Mouse (Mus musculus) left cerebral cortex, adult 2 months (tissue): ENCODE results near the gene Anapc2. TPM values are rescaled to one million over a fixed set of nuclear protein-coding genes. Genes with fewer than 3 reads are reported as not detected.

ENCODE experiments used
- DNase-seq, 2 experiments: peaks; one replicate each; pipeline ENCODE4 v3.0.0; 2021 to 2022; ENCODE audit warnings: low spot score in 2 of 2, mixed read lengths in 1 of 2; ENCODE audit errors: extremely low spot score in 1 of 2
- H3K27ac ChIP-seq: fragments of 200-600 bp; 2 replicates; pipeline ENCODE4 v1.8.1; 2022
- H3K4me3 ChIP-seq: fragments of 200-600 bp; 2 replicates; pipeline ENCODE4 v1.8.1; 2022
- CTCF ChIP-seq: fragments of 200-600 bp; IDR thresholded peaks from 2 replicates; pipeline ENCODE4 v1.8.1; 2022; ENCODE audit warnings: antibody characterized with exemption, mild to moderate bottlenecking, moderate library complexity
- intact Hi-C: fragments of 180-260 bp; cut with DNase I; formaldehyde crosslinking; loops from one replicate; pipeline ENCODE4 v1.15.1; 2025
- total RNA-seq, 2 experiments: library from RNA; stranded (reverse); gene quantifications; 2 replicates each; pipeline ENCODE4 v1.2.3; 2021

Anapc2 gene
- total RNA-seq, 2 experiments from 2014 or later, result 87.1 to 90.3 TPM

- Histone ChIP-seq H3K4me3 (peak within 1 kb of the TSS; percentile 90), H3K27ac (peak within 1 kb of the TSS; percentile 99)
- peak; percentile 91 to 93 for DNase-seq
- intact Hi-C loops, result loop anchor here (1.0 kb wide), 1 partner anchor 84 kb away; no protein-coding TSS in a partner anchor
- no peak for TF ChIP-seq CTCF
Measured at GRCm38 (mm10) chr2:25318971-25319773, 46.9 kb downstream of the Anapc2 start, which contains the start of gene Grin1. Gene Grin1 (minus strand): TSS chr2:25319187.

- no peak overlapping the region for H3K27ac ChIP-seq
Measured at GRCm38 (mm10) chr2:25320084-25320483, 47.8 kb downstream of the Anapc2 start.

GRCm38 (mm10) chr2:25326036-25326435 lies 53.8 kb downstream of the Anapc2 start:
- no peak for TF ChIP-seq CTCF
- intact Hi-C loops, result loop anchor here (5.0 kb wide), 1 partner anchor 134 kb away; no protein-coding TSS in a partner anchor

More at GRCm38 (mm10) chr2:25320084-25320483, 47.8 kb downstream of the Anapc2 start:
- no peak for DNase-seq
- intact Hi-C loops, result no loop called here
- H3K4me3 ChIP-seq, result no peak overlapping the region
- TF ChIP-seq CTCF, result no peak

GRCm38 (mm10) chr2:25328440-25328839 lies 56.2 kb downstream of the Anapc2 start:
- Histone ChIP-seq H3K4me3 (no peak overlapping the region), H3K27ac (no peak overlapping the region)
- DNase-seq, result no peak
- peak; percentile 57 for TF ChIP-seq CTCF
- intact Hi-C loops, result loop anchor here (1.0 to 5.0 kb wide), 2 partner anchors 49 to 136 kb away; no protein-coding TSS in a partner anchor

More at GRCm38 (mm10) chr2:25326036-25326435, 53.8 kb downstream of the Anapc2 start:
- no peak for DNase-seq
- H3K27ac ChIP-seq, result no peak overlapping the region
- H3K4me3 ChIP-seq, result no peak overlapping the region

GRCm38 (mm10) chr2:25331470-25331869 lies 59.2 kb downstream of the Anapc2 start:
- no peak for DNase-seq
- intact Hi-C loops, result no loop called here

GRCm38 (mm10) chr2:25332286-25333160 lies 60.2 kb downstream of the Anapc2 start, which contains the start of gene Man1b1:
Gene Man1b1 (plus strand): TSS chr2:25332338.
- intact Hi-C loops, result loop anchor here (2.0 kb wide), 2 partner anchors 60 to 70 kb away; partner anchors contain the start of genes Anapc2 and Ssna1
- peak; percentile 99 for DNase-seq
- H3K4me3 ChIP-seq, result peak within 1 kb of the TSS; percentile 91

More at GRCm38 (mm10) chr2:25331470-25331869, 59.2 kb downstream of the Anapc2 start:
- Histone ChIP-seq H3K4me3 (peak overlapping the region; percentile 91), H3K27ac (no peak overlapping the region)
- no peak for TF ChIP-seq CTCF

GRCm38 (mm10) chr2:25333569-25333968 lies 61.3 kb downstream of the Anapc2 start:
- TF ChIP-seq CTCF, result no peak
- no peak for DNase-seq
- Histone ChIP-seq H3K27ac (no peak overlapping the region), H3K4me3 (peak overlapping the region; percentile 91)
- intact Hi-C loops, result loop anchor here (2.0 kb wide), 2 partner anchors 61 to 69 kb away; partner anchors contain the start of genes Anapc2 and Ssna1

More at GRCm38 (mm10) chr2:25332286-25333160, 60.2 kb downstream of the Anapc2 start, which contains the start of gene Man1b1:
- peak; percentile 20 for TF ChIP-seq CTCF
- peak within 1 kb of the TSS; percentile 92 for H3K27ac ChIP-seq

Other genes starting within 250 kb of the Anapc2 start
- 100 to 1,000 TPM; 442 to 471 TPM for gene Nsmf, start 218.1 kb upstream of the Anapc2 start, total RNA-seq
- gene Entpd8, start 192.2 kb upstream of the Anapc2 start, total RNA-seq, result not detected
- gene Noxa1, start 177.3 kb upstream of the Anapc2 start, total RNA-seq, result not detected
- 10 to 100 TPM; 20.2 to 21.7 TPM for gene Nrarp, start 91.7 kb upstream of the Anapc2 start, total RNA-seq
- gene Tor4a, start 75.6 kb upstream of the Anapc2 start, total RNA-seq, result 1 to 10 TPM; 2.0 to 2.2 TPM
- gene Nelfb, start 61.0 kb upstream of the Anapc2 start, total RNA-seq, result 10 to 100 TPM; 53.4 to 64.3 TPM
- not detected for gene Stpg3, start 57.8 kb upstream of the Anapc2 start, total RNA-seq
- gene Fam166a, start 53.7 kb upstream of the Anapc2 start, total RNA-seq, result not detected
- gene Tubb4b, start 47.8 kb upstream of the Anapc2 start, total RNA-seq, result 100 to 1,000 TPM; 317 to 329 TPM
- not detected for gene Slc34a3, start 38.1 kb upstream of the Anapc2 start, total RNA-seq
- gene Rnf224, start 35.7 kb upstream of the Anapc2 start, total RNA-seq, result not detected
- 100 to 1,000 TPM; 249 to 270 TPM for gene Rnf208, start 30.2 kb upstream of the Anapc2 start, total RNA-seq
- not detected for gene Cysrt1, start 30.0 kb upstream of the Anapc2 start, total RNA-seq
- 1 to 10 TPM; 1.4 to 2.7 TPM for gene AL732309.1, start 25.6 kb upstream of the Anapc2 start, total RNA-seq
- gene Tmem203, start 17.0 kb upstream of the Anapc2 start, total RNA-seq, result 10 to 100 TPM; 35.6 to 41.6 TPM
- 10 to 100 TPM; 20.9 to 21.8 TPM for gene Tprn, start 9.9 kb upstream of the Anapc2 start, total RNA-seq
- gene Ssna1, start within 50 bp of the Anapc2 start, total RNA-seq, result 10 to 100 TPM; 65.6 to 65.9 TPM
- gene Tmem210, start 15.7 kb downstream of the Anapc2 start, total RNA-seq, result not detected
- not detected for gene Lrrc26, start 17.4 kb downstream of the Anapc2 start, total RNA-seq
- gene Grin1, start 46.7 kb downstream of the Anapc2 start, total RNA-seq, result 100 to 1,000 TPM; 452 to 457 TPM
- gene Man1b1, start 59.9 kb downstream of the Anapc2 start, total RNA-seq, result 10 to 100 TPM; 56.0 to 62.4 TPM
- gene Dpp7, start 83.9 kb downstream of the Anapc2 start, total RNA-seq, result 10 to 100 TPM; 32.2 to 33.9 TPM
- 10 to 100 TPM; 15.8 to 24.9 TPM for gene Uap1l1, start 93.2 kb downstream of the Anapc2 start, total RNA-seq
- 1 to 10 TPM; 2.1 to 2.7 TPM for gene Sapcd2, start 99.8 kb downstream of the Anapc2 start, total RNA-seq
- gene Entpd2, start 123.4 kb downstream of the Anapc2 start, total RNA-seq, result 10 to 100 TPM; 11.5 to 13.1 TPM
- gene Npdc1, start 126.9 kb downstream of the Anapc2 start, total RNA-seq, result 100 to 1,000 TPM; 337 to 366 TPM
- under 1 TPM in 1 of 2 experiments, not detected in 1; 0.43 TPM for gene Fut7, start 150.8 kb downstream of the Anapc2 start, total RNA-seq
- 100 to 1,000 TPM; 160 to 168 TPM for gene Abca2, start 156.2 kb downstream of the Anapc2 start, total RNA-seq
- gene Clic3, start 184.4 kb downstream of the Anapc2 start, total RNA-seq, result not detected
- gene Paxx, start 188.6 kb downstream of the Anapc2 start, total RNA-seq, result 10 to 100 TPM; 65.9 to 75.3 TPM
- 1,000 to 10,000 TPM; 1,632 to 2,529 TPM for gene Ptgds, start 197.6 kb downstream of the Anapc2 start, total RNA-seq
- gene Lcn12, start 221.4 kb downstream of the Anapc2 start, total RNA-seq, result not detected
- 100 to 1,000 TPM; 120 to 122 TPM for gene Fbxw5, start 228.3 kb downstream of the Anapc2 start, total RNA-seq
- 1 to 10 TPM; 1.4 to 1.5 TPM for gene C8g, start 229.2 kb downstream of the Anapc2 start, total RNA-seq